ENCODE assay signal across 17 mouse cellular contexts in the genomic region with DNA sequence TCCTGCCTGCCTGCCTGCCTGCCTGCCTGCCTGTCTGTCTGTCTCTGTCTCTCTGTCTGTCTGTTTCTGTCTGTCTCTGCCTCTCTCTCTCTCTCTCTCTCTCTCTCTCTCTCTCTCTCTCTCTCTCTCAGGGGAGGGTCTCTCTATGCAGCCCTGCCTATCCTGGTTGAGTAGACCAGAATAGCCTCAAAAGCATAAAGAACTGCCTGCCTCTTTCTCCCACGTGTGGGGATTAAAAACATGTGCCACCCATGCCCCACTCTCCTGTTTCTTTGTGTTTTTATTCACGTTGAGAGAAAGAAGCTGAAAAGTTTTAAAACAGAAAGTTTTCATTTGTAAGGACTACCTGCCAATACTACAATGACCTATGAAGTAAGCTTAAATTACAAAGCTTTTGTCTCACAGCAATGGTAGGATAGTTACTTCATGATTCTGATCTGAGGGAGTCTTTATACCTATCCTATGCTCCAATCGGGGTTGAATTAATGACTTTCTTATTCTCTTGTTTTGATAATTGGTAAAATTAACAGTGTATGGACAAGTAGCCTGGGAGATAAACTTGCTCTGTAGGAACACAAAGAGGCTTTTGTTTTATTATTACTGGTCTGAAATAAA.
DNase-seq lines count a peak whose midpoint lies in the region; ATAC-seq lines count a peak whose summit lies in the region.
"Had no signal": no experiment of that assay in that cellular context is flagged by ENCODE, and none has a peak within 500 bp of the region (broad histone marks: within the 10 kb centered on the region; RNA-seq: fewer than 3 reads in every experiment).

No protein-coding gene starts in this region.

- peaks cover 6% of the 10 kb centered on the region; the same call in 1 of the 2 replicates for H3K4me1 ChIP-seq in hindbrain, embryonic 10.5 days (replicated peaks)
- peaks cover 3% of the 10 kb centered on the region; the same call in 1 of the 2 replicates for H3K4me1 ChIP-seq in hindbrain, embryonic 12.5 days
- peaks cover 9% of the 10 kb centered on the region; the same call in 1 of the 2 replicates for H3K4me1 ChIP-seq in embryonic facial prominence, embryonic 14.5 days (ENCODE audit: control insufficient read depth, insufficient read depth, low read length)
- H3K4me1 ChIP-seq in forebrain, embryonic 12.5 days, result peaks cover 10% of the 10 kb centered on the region
- H3K4me1 ChIP-seq: hindbrain, embryonic 13.5 days had no signal

- no peaks in the 10 kb centered on the region for H3K36me3 ChIP-seq in hindbrain, embryonic 10.5 days
- no peaks in the 10 kb centered on the region for H3K36me3 ChIP-seq in hindbrain, embryonic 12.5 days
- no peaks in the 10 kb centered on the region for H3K36me3 ChIP-seq in embryonic facial prominence, embryonic 14.5 days (ENCODE audit: control insufficient read depth, insufficient read depth, low read length)
- no peaks in the 10 kb centered on the region for H3K36me3 ChIP-seq in forebrain, embryonic 12.5 days (replicated peaks)
- H3K36me3 ChIP-seq: embryonic facial prominence, embryonic 12.5 days; heart, embryonic 13.5 days; hindbrain, embryonic 13.5 days had no signal

- no peak overlapping the region for H3K4me3 ChIP-seq in hindbrain, embryonic 10.5 days
- H3K4me3 ChIP-seq in hindbrain, embryonic 12.5 days, result no peak overlapping the region
- no peak overlapping the region for H3K4me3 ChIP-seq in embryonic facial prominence, embryonic 14.5 days (ENCODE audit: low read depth, low read length)
- no peak overlapping the region for H3K4me3 ChIP-seq in forebrain, embryonic 12.5 days (replicated peaks)
- H3K4me3 ChIP-seq: embryonic facial prominence, embryonic 12.5 days; heart, embryonic 13.5 days; hindbrain, embryonic 13.5 days had no signal

- H3K4me2 ChIP-seq in hindbrain, embryonic 12.5 days (replicated peaks), result no peak overlapping the region
- no peak overlapping the region for H3K4me2 ChIP-seq in embryonic facial prominence, embryonic 14.5 days (ENCODE audit: low read depth, low read length)
- no peak overlapping the region for H3K4me2 ChIP-seq in forebrain, embryonic 12.5 days
- H3K4me2 ChIP-seq: embryonic facial prominence, embryonic 12.5 days; heart, embryonic 13.5 days; hindbrain, embryonic 13.5 days had no signal

- 52% methylated on average over 3 of the region's 3 CpGs for WGBS in hindbrain, embryonic 10.5 days
- WGBS in hindbrain, embryonic 12.5 days, result 35% methylated on average over 3 of the region's 3 CpGs
- 26% methylated on average over 3 of the region's 3 CpGs for WGBS in embryonic facial prominence, embryonic 14.5 days
- 6% methylated on average over 3 of the region's 3 CpGs for WGBS in forebrain, embryonic 12.5 days

- peak overlapping the region; percentile 23; the same call in 1 of the 2 replicates for H3K27ac ChIP-seq in hindbrain, embryonic 10.5 days
- no peak overlapping the region for H3K27ac ChIP-seq in hindbrain, embryonic 12.5 days
- 0 out of 2 replicates have a peak overlapping the region, but pooled peaks have one; percentile 10 for H3K27ac ChIP-seq in embryonic facial prominence, embryonic 14.5 days (replicated peaks; ENCODE audit: low read depth, low read length)
- peak overlapping the region; percentile 53 for H3K27ac ChIP-seq in forebrain, embryonic 12.5 days
- H3K27ac ChIP-seq: embryonic facial prominence, embryonic 12.5 days; heart, embryonic 13.5 days; hindbrain, embryonic 13.5 days; hindbrain, postnatal 0 days had no signal

- no peak for DNase-seq in hindbrain, embryonic 10.5 days (ENCODE audit: low spot score)
- no peak for DNase-seq in embryonic facial prominence, embryonic 14.5 days (ENCODE audit: low spot score)
- DNase-seq in spleen, postnatal 36 days (ENCODE audit: low spot score in 2 of 2), result no peak
- no peak for DNase-seq in urinary bladder, adult 2 months (ENCODE audit: low spot score)
- DNase-seq: adrenal gland, adult 2 months; adrenal gland, postnatal 25 days; cerebellum, adult 2 months; cerebellum, postnatal 10 days; gastrocnemius, postnatal 25 days; heart, postnatal 36 days; kidney, adult 11 months had no signal

- ATAC-seq in hindbrain, embryonic 12.5 days (ENCODE audit: low FRiP score), result no peak
- no peak for ATAC-seq in embryonic facial prominence, embryonic 14.5 days (ENCODE audit: low read depth)
- peak; percentile 84; the same call in 1 of the 2 replicates for ATAC-seq in forebrain, embryonic 12.5 days (ENCODE audit: low FRiP score)
- ATAC-seq: hindbrain, postnatal 0 days had no signal

- H3K27me3 ChIP-seq in hindbrain, embryonic 10.5 days (ENCODE audit: insufficient read depth, poor library complexity, severe bottlenecking), result no peaks in the 10 kb centered on the region
- H3K27me3 ChIP-seq in hindbrain, embryonic 12.5 days, result no peaks in the 10 kb centered on the region
- H3K27me3 ChIP-seq in embryonic facial prominence, embryonic 14.5 days (replicated peaks; ENCODE audit: control insufficient read depth, insufficient read depth, low read length), result no peaks in the 10 kb centered on the region
- H3K27me3 ChIP-seq in forebrain, embryonic 12.5 days, result no peaks in the 10 kb centered on the region
- H3K27me3 ChIP-seq: embryonic facial prominence, embryonic 12.5 days; heart, embryonic 13.5 days; hindbrain, embryonic 13.5 days had no signal

- H3K9me3 ChIP-seq in hindbrain, embryonic 10.5 days, result no peaks in the 10 kb centered on the region
- no peaks in the 10 kb centered on the region for H3K9me3 ChIP-seq in hindbrain, embryonic 12.5 days (replicated peaks)
- no peaks in the 10 kb centered on the region for H3K9me3 ChIP-seq in embryonic facial prominence, embryonic 14.5 days (ENCODE audit: control insufficient read depth, low read length)
- no peaks in the 10 kb centered on the region for H3K9me3 ChIP-seq in forebrain, embryonic 12.5 days
- H3K9me3 ChIP-seq: embryonic facial prominence, embryonic 12.5 days; heart, embryonic 13.5 days; hindbrain, embryonic 13.5 days had no signal

- no peak overlapping the region for H3K9ac ChIP-seq in hindbrain, embryonic 12.5 days
- no peak overlapping the region for H3K9ac ChIP-seq in embryonic facial prominence, embryonic 14.5 days (ENCODE audit: low read depth, low read length)
- H3K9ac ChIP-seq in forebrain, embryonic 12.5 days, result no peak overlapping the region
- H3K9ac ChIP-seq: embryonic facial prominence, embryonic 12.5 days; heart, embryonic 13.5 days; hindbrain, embryonic 13.5 days had no signal
